Mouse (Mus musculus) spleen, embryonic (tissue): ENCODE results near the gene Tango6.

ENCODE experiments used
- CTCF ChIA-PET: fragments of 350-600 bp; sonication (Branson Sonifier 250); formaldehyde crosslinking; loops from one replicate; lab custom pipeline; 2022; lab: Charles Lee

The Tango6 gene

DNA sequence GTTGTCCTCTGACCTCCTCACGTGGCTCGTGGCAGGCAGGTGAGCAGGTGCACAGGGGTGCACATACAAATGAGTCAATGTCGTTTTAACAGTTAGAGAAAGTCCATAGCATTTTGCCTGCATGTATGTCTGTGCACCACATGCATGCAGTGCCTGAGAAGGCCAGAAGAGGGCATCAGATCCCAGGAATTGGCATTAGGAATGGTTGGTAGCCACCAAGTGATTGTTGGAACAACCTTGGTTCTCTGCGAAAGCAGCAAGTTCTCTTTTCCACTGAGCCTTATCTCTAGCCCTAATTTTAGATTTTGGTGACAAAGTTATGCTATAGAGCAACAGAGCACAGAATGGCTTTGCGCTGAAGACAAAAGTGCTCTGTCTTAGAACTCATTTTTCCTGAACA lies 16.7 kb downstream of the Tango6 start:
- CTCF ChIA-PET, result no interaction called here

GRCm38 (mm10) chr8:106700131-106700530 lies 17.3 kb downstream of the Tango6 start:
- CTCF ChIA-PET, result no interaction called here

GRCm38 (mm10) chr8:106701360-106701759 lies 18.5 kb downstream of the Tango6 start:
- CTCF ChIA-PET, result interaction anchor here (0.6 kb wide), 1 partner anchor 205 kb away, joined by 3 read pairs; no protein-coding TSS in a partner anchor

GRCm38 (mm10) chr8:106704199-106704900 lies 21.5 kb downstream of the Tango6 start:
- CTCF ChIA-PET, result no interaction called here

DNA sequence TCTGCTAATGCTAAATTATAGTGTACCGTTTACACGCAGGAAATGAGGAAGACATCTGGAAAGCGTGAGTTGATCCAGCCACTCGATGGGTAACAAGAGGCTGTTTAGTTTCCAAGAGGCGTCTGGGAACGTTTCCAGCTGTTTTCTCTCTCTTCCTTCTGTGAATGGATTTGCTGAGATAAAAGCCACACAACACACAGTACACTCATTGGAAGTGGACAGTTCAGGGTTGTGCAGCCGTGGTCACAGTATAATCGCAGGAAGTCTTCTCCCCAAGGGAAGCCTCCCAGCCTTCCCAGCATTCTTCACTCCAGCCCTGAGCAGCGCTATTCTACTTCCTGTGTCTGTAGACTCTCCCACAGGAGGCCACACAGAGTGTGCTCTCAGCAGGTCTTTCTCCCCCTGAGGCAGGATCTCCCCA lies 22.0 kb downstream of the Tango6 start:
- CTCF ChIA-PET, result no interaction called here

DNA sequence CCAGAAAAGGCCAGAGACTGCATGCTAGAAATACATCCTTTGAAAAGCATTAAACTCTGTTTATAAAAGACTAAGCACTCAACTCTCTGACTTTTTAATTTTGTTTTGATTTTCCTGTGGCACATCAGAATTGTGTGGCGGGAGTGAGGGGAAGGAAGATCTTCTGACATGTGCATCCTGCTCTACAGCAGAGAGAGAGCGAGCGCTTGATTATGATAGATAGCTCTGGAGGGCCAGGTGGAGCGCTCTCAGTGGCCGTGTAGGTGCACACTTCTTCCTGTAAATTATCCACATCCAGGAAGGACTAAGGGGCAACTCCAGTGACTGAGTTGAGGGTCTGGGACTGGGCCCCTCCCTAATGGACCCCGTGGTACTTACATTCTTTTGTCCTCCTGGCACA lies 23.3 kb downstream of the Tango6 start:
- CTCF ChIA-PET, result no interaction called here

DNA sequence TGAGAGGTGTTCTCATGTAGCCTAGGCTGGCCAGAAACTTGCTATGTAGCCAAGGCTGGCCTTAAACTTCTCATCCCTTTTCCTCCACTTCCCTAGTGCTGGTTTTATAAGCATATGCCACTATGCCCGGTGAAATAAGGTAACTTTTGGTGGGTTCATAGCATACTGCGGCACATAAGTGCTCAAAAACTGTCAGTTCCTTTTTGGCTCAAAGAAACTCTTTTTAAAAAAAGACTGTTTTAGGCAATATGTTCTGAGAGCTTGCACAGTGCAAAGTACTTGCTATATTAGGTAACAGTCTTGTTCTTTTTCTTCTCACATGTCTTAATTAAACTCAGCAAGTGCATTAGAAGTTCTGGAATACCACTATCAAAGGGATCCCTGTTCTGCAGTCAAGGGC lies 27.1 kb downstream of the Tango6 start:
- CTCF ChIA-PET, result no interaction called here

- CTCF ChIA-PET, result interaction anchor here (0.6 kb wide), 1 partner anchor 541 kb away, joined by 7 read pairs; no protein-coding TSS in a partner anchor
These were observed 29.6 kb downstream of the Tango6 start for GRCm38 (mm10) chr8:106712487-106712886.

DNA sequence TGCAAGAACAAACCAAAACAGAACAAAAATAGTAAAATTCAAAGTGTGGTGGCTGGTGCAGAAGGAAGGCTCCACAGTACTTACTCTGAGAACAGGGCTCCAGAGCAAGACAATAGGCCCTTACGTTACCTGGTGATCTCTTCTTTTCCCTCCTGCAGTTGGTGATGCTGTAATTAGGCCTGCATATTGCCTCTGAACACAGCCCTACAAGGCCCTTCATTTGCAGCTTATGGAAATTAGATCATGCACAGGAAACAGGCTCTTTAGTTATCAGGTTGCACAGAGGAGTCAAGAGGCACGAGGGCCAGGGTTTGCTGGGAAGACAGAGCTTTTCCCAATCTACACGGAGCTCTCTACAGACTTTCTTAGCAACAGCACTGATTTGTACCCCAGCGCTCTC lies 31.4 kb downstream of the Tango6 start:
- CTCF ChIA-PET, result no interaction called here

- CTCF ChIA-PET, result interaction anchor here (0.6 kb wide), 1 partner anchor 295 kb away, joined by 9 read pairs; no protein-coding TSS in a partner anchor
These were observed 35.2 kb downstream of the Tango6 start for GRCm38 (mm10) chr8:106718091-106718500.

DNA sequence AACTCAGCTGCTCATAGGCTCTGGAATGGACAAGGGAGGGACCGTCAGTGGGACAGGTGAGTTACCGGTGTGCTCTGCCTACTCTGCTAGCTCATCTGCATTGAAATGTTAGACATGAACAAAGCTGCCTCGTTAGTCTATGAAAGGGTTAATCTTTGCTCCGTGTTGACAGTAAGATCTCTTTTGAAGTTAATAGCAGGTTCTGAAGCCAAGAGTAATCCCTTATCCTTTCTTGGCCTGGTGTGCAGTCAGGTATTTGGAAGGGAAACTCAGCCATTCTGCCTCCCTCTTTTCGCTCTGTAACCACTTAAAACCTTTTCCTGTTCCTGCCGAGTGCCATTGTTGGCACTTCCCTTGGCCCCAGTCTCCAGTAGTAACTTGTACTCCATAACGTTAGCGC lies 38.1 kb downstream of the Tango6 start:
- CTCF ChIA-PET, result no interaction called here

- CTCF ChIA-PET, result no interaction called here
These were observed 39.6 kb downstream of the Tango6 start for GRCm38 (mm10) chr8:106722453-106722852.

DNA sequence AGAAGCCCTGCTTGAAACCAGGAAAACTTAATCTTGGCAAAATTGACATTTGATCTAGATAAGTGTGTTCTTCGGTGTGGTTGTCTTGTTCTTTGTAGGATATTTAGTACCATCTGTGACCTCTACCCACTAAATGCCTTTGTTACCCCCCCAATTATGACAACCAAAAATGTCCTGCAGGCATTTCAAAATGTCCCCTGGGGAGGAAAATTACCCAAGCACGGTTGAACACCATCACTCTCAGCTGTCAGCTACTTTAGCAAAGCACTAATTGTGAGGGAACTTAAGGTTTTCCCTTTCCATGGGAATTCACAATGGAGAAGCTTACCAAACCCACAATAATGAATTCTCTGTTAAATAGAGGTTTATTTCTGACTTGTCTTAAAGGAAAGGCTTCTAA lies 41.1 kb downstream of the Tango6 start:
- CTCF ChIA-PET, result no interaction called here

- CTCF ChIA-PET, result no interaction called here
These were observed 43.7 kb downstream of the Tango6 start for GRCm38 (mm10) chr8:106726551-106726950.

DNA sequence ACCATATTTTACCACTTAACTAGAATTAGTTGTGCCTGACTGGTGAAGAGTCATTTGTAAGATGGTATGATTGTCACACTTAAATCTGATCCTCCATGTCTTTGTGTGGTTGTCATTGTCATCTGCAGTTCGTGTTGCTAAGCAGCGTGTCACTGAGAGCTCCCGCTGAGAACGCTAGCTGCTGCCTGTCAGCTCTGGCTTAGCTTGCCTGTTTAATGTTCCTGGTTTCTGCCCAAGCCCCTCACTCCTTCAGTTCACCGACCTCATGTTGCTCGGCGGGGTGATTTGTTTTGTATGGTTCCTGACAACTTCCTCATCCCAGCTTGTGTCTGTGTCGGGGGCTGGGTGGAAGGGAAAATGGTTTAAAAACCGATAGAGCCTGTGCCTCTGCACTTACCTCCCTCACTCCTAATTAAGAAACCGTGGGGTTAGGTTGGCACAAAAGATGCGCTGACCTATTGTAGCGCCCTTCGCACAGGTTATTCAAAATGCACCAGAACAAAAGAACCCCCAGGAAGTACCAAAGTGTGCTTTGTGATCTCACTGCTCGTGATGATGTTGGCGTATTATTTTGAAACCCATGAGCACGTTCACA lies 44.5 kb downstream of the Tango6 start:
- CTCF ChIA-PET, result no interaction called here

GRCm38 (mm10) chr8:106727889-106728288 lies 45.0 kb downstream of the Tango6 start:
- CTCF ChIA-PET, result no interaction called here

DNA sequence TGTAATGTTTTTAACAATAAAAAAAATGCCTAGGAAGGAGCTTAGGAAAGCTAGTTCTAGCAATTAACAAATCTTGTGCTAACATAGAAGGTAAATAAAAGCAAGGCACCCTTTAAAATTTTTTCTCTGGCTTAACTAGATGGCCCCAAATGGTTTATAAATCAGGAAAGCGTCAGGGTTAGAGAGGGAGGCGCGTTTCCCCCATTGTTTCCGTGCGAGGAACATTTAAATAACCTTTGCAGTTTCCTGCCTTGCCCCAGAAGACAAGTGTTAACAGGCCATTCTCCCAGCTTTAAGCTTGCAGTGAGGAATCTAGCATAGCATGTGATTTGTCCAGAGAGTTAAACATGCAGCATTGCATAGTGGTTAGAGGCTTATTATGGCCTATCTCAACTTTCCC lies 50.1 kb downstream of the Tango6 start:
- CTCF ChIA-PET, result no interaction called here

DNA sequence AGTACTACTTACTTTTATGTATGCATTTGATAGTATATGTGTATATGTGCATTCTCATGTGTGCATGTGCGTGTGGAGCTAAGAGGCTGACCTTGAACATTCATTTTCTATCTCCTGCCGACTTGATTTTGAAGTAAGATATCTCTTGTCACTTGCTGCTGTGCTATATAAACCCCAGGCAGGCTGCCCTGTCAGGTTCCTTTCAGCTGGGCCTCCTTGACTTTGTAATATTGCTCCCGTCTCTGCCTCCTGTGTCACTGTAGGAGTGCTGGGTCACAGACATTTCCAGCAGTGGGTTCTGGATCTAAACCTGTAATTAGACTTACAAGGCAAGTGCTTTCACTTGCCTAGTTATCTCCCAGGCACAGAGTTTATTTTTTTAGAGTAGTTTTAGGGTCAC lies 50.8 kb downstream of the Tango6 start:
- CTCF ChIA-PET, result interaction anchor here (0.5 kb wide), 1 partner anchor 91 kb away, joined by 3 read pairs; no protein-coding TSS in a partner anchor

DNA sequence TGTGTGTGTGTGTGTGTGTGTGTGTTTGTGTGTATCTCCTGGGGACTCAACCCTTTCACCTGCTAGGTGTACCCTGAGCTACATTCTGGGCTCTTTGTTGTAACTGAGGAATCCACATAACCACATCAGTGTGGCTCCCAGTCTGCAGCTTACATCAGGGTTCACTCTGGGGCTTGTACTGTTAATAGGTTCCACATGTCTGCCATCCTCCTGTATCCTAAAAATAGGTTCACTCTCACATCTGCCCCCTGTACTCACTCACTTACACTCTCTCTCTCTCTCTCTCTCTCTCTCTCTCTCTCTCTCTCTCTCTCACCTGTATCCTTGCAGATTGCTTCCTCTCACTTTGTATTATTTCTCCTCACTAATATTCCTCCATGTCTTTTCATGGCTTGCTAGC lies 51.4 kb downstream of the Tango6 start:
- CTCF ChIA-PET, result interaction anchor here (0.5 to 0.7 kb wide), 2 partner anchors 91 to 109 kb away, joined by 3 read pairs; no protein-coding TSS in a partner anchor

- CTCF ChIA-PET, result interaction anchor here (0.7 kb wide), 1 partner anchor 143 kb away, joined by 20 read pairs; no protein-coding TSS in a partner anchor
These were observed 54.2 kb downstream of the Tango6 start for GRCm38 (mm10) chr8:106736861-106737662.

DNA sequence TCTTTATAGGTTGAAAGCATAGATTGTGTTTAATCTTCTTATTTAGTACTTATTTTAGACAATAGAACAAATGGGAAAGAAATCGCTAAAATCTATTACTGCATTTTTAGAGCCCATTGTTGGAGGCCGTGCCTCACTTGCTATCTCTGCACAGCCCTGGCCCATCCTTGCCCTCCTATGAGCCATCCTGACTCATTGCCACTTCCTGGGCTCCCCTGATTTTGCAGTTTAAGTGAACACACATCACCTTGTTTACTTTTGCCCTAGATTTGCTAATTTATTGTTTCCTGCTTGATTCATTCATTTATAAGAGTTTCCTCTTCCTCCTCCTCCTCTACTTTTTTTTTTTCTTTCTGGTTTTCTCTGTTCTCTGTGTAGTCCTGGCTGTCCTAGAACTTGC lies 55.0 kb downstream of the Tango6 start:
- CTCF ChIA-PET, result interaction anchor here (0.7 kb wide), 1 partner anchor 143 kb away, joined by 20 read pairs; no protein-coding TSS in a partner anchor

- CTCF ChIA-PET, result no interaction called here
These were observed 59.5 kb downstream of the Tango6 start for GRCm38 (mm10) chr8:106742321-106742720.
